Mouse (Mus musculus) spleen, postnatal 10 days (tissue): ENCODE data around the gene Col8a2.

ENCODE experiments used
- DNase-seq, 2 experiments: peaks; one replicate each; pipeline ENCODE4 v3.0.0; 2021 to 2022; ENCODE audit warnings: low spot score in 2 of 2

Gene Col8a2

DNA sequence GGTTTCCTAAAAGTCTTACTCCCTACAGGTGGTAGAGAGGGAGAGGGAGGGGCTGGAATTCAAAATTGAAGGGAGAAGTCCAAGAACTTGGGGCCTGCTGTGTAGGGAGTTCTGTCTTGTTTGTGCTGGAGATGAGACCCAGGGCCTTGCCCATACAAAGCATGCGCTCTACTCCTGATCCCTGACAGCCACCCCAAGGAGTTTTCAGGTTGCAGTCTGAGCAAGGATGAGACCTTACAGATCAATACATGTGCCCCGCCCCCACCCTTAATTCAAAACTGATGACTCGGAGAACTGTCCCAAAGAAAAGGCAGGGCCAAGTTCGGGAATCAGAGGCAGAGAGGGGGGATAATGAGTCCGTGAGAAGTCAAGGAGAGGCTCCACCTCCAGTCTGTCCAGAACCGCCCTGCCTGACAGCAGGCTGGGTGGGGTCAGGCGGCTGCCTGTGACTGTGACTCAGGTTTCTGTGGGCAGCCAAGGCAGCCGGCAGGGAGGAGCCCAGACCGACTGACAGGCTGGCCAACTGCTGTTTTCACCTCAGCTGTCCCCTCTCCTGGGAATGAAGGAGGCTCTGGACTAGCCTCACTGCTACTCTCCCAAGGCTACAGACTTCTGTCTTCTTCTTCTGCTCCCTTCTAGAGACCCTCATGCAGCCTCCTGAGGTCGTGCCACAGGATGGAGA lies 25.9 kb upstream of the Col8a2 start:
- peak; percentile 64 to 81 for DNase-seq

DNA sequence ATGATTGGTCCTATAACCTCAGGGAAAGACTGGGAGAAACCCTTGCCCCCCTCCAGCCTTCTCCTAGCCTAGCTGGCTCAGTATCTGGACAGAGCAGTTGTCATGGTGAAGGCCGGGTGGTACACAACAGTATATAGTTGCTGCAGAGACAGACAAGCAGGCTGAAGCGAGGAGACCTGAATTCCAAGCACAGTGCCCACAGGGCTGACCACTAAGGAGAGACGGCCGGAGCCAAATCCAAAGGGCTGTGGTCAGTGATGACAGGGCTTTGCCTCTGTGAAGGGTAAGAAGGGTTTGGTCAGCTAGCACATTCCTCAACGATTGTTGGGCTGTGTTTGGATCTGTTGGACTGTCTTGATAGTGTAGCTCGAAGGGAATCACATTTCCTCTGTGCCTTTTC lies 25.3 kb upstream of the Col8a2 start:
- DNase-seq: peak in 1 of 2 experiments; percentile 33

DNA sequence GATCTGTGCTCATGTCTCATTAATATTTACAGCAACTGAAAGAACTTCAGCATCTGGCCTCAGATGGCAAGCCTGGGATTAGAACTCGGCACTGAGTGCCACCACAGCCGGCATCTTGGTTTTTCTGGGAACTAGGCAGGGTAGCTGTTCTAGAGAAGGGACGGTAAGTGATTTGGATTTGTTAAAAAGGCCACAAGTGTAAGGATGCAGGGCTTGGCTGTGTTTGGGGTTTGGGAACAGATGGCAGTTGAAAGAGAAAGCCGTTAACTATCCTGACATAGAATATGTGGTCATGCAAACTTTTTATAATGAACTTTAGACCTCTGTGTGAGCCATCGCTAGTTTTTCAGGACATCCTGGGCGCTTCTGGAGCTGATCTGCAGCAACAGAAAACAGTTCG lies 24.9 kb upstream of the Col8a2 start:
- no peak for DNase-seq

DNA sequence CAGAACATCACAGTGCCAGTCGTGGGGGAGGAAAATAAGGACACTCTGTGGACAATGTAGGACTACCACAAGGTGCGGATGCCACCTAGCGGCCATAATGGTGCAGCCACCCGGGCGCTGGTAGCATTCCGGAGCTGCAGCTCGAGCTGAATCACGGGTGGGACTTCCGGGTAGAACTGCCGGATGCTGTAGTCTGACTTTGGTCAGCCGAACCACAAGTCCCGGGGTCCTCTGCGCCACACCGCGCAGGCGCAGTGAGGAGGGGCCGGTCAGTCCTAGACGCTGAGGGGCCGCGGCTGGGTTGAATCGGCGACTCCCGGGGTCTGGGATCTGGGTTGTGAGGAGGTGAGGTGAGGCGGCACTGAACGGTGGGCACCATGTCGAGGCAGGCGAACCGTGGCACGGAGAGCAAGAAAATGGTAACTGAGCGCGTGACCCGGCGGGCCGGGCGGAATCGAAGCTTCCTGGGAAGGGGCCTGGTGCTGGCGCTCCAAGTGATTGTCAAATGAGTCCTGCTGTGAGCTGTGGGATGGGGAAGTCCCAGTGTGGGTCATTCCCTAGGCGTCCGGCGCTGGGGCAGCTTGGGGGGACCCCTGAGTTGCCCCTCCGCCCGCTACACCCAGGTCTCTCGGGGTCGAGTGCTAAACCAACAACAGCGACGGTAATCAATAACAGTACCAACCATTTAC lies 24.3 kb upstream of the Col8a2 start, which contains the start of gene Trappc3:
Trappc3 (plus strand) TSS at position 207 of the 689 bp plus-strand sequence.
- DNase-seq: peak; percentile 97 to 99

DNA sequence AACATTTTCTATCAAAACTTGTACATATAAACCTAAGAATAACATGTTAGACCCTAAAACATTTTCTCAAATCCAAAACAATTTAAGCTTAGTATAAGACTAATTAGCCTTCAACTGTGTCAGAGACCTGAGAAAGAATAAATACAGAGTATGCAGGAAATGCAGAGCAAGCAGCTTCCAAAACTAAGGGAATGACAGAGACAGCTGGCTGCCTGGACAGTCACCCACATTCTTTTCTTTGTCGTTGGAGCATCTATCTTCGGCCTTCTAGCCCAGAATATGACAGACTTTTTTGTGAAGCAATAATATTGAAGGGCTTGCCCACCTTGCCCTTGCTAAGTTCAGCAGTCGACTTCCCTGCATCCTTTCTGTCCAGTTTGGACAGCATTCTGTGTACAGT lies 17.3 kb upstream of the Col8a2 start:
- no peak for DNase-seq

DNA sequence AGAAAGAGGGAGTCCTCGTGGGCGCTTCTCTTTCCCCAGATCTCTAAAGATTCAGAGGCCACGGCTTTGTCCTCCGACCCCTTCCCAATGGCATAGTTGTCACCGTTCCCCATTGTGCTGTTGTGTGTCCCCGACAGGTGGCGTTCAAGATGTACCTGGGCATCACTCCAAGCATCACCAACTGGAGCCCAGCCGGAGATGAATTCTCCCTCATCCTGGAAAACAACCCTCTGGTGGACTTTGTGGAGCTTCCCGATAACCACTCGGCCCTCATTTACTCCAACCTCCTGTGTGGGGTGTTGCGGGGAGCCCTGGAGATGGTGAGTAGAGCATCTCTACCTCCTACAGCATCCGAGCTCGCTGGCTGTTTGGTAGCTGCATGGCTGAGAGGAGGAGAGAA lies 12.8 kb upstream of the Col8a2 start:
- DNase-seq: no peak

DNA sequence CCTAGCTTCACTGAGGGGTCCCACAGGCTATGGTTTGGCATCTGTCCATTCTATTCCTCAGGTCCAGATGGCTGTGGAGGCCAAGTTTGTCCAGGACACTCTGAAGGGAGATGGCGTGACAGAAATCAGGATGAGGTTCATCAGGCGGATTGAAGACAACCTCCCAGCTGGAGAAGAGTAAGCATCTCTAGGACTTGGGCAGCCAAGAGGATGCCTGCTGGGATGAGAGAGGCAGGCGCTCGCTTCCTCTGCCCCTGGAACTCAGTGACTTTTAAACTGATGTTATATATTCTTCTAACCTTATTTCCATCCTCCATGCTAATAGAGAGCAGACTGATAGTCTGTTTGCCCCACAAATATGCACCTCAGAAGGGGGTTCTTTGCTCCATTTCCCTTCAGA lies 11.5 kb upstream of the Col8a2 start:
- DNase-seq: no peak

DNA sequence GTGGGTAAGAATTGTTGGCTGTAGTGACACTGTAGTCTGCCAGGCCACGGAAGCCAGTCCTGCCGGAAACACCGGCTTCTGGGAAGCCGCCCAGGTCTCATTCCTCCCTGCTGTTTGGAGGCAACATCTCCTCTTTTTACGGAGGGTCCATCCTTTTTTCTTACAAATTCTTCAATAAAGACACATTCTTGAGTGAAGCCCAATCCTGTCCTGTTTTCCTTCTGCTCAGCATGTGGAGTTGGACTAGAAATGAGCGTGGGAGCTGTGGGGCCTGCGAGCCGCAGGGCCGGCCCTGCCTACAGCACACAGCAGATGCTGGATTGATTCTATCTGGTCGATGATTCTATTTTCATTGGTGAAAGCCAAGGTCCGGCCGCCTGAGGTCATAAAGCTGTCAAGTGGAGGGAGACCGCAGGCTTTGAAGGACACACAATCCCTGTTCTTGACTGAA lies 10.9 kb upstream of the Col8a2 start:
- DNase-seq: no peak

DNA sequence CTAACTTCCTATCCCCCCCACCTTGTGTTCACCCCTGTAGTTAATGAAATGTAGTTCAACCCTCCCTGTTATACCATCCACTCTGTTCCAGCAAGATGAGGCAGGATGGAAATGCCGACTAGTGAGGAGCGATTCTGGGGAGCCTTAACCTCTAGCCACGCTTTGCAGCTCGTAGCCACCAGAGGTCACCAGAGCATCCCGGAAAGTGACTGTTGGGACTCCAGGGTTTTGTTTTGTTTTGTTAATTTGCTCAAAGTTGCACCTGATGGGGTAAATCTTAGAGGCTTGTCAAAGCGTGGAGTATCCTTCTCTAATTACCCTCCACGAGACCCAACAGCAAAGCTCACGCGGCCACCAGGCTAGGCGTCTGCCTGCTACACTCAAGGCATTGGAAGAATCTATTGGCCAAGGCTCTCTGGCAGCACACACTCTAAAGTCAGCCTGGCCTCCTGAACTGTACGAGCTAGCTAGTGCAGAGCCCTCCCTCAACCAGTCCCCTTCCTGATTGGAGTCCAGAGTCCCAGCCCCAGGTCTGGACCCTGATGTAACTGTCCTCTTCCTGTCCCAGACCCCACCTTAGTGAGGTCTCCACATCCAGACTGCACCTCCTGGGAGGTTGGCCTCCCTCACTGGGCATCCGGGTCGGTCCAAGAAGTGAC lies 8.6 kb upstream of the Col8a2 start:
- DNase-seq: peak in 1 of 2 experiments; percentile 58

DNA sequence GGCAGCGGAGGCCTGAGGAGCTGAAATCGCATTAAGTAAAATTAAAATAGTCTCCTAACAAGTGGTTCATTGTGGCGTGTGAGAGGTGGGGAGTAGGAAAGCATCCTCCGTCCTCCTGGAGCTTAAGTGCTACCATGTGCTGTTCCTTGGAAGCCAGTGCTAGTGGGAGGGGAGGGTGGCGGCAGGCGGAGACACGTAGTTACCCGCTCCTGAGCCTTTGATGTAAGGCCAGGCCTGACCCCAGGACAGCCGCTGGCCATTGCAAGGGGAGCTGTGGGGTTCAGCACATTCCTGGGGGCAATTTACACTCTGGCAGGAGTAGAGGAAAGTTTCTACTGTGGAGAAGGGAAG lies 8.1 kb upstream of the Col8a2 start:
- DNase-seq: no peak

DNA sequence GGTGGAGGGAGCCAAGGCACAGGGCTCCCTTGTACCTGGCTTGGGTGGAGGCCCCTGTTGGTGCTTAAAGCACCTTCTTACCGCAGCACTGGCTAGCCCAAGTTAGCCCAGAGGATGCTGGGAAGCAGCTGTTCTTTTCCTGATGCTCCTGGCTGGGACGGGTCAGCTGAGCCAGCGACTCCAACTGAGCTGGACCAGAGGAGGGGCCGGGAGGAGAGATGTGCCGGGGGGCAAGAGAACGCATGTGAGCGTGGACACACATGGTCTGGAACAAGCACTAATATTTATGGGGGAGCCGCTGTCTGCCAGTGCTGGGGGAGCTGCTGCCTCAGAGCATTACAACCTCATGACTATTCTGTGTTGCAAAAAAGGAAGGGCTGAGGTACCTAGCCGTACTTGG lies 7.6 kb upstream of the Col8a2 start:
- DNase-seq: no peak

DNA sequence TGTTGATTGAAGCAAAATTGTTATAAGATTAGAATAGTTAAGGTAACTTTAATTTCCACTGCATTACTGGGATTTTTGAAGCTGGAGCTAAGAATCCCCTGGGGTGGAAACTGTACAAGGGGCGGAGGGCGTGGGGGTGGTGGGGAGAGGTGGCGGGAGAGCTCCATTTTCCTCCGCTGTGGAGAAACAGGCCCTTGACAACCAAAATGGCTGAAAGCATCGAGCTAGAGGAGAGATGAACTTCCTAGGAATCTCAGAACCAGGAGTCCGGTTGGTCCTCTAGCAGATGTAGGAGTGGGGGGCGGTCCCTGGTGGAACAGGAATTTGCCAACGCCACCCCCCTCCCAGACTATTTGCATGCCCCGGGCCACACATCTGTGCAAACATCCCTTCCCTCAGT lies 4.9 kb upstream of the Col8a2 start:
- DNase-seq: no peak

DNA sequence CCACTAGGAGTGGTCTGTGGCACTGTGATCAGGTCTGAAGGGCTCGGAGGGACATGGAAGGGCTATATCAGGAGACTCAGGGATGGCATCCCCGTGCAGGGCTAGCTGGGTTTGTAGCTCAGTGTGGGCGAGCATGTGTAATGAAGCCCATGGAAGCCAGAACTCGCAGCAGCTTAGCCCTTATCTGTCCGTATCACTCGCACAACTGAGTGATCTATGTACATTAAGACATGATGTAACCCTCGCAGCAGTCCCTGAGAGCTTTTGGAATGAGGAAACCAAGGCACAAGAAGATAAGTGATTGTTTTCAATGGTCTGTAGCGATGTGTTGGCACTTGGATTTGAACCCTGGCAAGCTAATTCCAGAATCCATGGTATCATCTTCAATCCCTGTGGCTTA lies 3.0 kb upstream of the Col8a2 start:
- DNase-seq: no peak

DNA sequence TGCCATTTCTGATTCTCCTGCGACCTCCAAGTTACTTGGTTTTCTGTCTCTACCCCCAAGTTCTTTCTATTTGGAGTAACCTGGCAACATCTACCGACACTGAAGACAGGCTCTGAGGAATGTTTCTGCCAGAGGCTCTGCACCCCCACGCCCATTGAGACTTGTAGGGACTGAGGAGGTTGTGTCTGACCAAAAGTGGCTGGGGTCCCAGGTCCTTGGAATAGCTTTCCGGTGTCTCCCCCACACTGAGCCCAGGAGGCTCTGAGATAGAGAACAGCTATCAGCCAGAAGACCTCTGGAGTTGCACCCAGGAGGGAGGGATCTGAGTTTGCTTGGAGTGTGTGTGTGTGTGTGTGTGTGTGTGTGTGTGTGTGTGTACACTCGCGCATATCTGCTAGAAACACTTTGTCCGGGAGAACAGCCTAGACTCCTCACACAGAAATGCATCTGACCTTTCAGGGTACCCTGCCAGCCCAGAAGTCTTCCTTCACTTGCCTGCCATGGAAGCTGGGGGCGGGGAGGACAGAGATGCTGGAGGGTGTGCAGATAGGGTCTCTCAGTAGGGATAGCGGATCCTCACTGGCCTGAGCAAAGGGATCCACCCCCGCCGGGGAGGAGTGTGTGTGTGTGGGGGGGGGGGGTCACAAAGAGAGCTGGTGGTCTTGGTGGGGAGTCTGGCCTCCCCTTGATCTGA lies 856 bp downstream of the Col8a2 start:
- DNase-seq: no peak

DNA sequence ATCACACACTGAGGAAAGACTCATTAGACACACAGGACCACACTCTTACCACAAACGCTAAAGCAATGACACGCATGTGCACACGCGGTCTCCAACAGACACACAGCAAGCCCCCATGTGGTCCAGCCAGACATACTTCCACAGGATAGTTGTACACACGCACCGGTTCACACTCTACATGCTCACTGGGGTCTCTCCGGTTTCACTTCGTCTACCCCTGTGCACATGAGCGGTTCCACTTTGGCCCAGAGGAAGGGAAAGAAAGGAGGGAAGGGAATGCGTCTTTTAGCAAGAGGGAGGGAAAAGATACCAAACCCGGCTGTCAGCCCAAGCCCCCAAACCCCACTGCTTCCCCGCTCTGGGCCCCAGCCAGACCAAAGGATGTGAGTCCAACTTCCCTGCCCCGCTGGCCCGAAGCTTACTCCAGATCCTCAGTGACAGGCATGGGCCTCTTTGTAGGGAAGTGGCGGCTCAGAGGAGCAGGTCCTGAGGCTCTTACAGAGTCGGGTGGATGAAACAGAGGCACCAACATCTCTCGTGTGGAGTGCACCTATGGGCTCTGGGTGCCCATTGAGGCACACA lies 1.6 kb downstream of the Col8a2 start:
- no peak for DNase-seq

DNA sequence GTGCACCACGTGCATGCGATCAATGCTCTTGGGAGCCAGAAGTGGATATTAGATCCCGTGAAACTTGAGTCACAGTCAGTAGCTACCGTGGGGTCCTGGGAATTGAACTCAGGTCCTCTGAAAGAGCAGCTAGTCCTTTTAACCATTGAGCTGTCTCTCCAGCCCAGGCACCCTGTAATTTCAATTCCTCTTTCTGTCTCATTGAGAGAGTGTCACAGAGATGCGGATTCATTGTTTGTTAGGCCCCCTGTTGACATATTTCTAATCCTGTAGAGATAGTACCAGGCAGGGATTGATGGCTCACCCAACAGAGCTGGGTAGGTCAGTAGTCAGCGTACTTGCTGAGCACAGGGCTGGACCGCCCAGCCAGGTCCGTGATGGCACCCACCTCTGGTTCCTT lies 3.7 kb downstream of the Col8a2 start:
- DNase-seq: no peak

DNA sequence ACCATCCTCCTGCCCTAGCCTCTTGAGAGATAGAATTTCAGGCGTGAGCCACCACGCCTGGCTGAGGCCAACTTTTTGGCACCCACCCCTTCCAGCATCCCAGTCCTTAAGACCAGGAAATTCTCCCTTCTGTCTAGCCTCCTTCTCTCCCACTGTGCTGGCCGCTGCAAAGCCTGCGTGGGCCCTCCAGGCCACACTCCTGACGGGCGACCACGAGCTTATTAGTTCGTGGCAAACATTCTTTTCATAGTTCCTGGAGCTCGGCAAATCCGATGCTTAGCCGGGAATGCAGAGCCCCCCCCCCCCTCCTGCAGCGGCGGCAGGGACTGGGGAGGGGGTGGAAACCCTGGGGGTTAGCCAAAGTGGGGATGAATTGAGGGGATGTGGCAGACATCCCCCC lies 4.6 kb downstream of the Col8a2 start:
- DNase-seq: no peak

DNA sequence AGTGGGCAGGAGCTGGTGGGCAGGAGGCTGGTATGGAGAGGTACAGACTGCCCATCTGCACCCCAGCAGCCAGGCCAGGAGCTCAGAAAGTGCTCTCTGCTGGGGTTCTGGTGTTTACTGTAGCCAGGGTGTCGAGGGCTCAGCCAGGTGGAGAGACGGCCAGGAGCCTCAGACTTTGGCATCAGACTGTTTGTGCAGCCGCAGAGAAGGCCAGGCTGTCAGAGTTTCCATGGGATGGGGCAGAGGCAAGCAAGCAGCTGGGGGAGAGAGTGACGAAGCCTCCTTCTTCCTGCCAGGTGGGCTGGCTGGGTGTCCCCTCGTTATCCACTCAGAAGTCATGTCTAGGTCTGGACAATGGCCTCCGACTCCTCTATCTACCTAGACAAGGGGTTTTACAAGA lies 8.6 kb downstream of the Col8a2 start:
- DNase-seq: no peak

DNA sequence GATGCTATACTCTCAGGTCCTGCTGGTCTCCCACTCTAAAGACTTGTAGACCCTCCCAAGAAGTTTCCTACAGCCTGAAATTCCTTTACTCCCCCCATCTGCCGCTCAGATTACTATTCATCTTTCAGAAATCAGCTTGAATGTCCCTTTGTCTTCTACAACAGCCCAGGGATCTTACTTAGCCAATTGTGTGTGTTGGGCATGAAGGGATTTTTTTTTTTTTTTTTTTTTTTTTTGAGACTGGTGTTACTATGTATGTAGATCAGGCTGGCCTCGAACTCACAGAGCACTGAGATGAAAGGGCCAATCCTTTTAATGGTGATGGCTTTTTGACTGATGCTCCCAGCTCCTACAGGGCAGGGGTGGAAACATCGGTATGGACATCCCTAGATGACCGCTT lies 9.3 kb downstream of the Col8a2 start:
- DNase-seq: no peak

DNA sequence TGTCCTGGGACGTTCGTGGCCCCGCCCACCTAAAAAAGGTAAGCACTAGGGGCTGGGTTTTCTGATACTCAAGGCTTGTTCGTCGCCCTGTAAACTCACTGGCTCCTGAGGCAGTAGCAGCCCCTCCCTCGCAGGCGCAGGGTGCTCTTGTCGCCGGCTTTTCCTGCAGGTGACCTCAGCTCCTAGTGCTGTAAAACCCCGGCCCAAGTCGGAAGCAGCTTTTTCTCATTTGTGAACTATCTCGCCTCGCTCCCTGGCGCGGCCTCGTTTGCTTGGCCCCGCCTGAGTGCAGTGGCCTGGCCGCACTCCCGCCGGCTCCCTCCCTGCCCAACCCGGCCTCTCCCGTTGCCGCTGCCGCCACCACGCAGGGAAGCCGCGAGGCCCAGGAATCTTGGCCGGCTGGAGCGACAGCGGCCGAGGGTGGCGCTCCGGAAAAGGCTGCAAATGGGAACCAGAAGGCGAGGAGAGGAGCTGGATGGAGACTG lies 10.1 kb downstream of the Col8a2 start:
- no peak for DNase-seq

DNA sequence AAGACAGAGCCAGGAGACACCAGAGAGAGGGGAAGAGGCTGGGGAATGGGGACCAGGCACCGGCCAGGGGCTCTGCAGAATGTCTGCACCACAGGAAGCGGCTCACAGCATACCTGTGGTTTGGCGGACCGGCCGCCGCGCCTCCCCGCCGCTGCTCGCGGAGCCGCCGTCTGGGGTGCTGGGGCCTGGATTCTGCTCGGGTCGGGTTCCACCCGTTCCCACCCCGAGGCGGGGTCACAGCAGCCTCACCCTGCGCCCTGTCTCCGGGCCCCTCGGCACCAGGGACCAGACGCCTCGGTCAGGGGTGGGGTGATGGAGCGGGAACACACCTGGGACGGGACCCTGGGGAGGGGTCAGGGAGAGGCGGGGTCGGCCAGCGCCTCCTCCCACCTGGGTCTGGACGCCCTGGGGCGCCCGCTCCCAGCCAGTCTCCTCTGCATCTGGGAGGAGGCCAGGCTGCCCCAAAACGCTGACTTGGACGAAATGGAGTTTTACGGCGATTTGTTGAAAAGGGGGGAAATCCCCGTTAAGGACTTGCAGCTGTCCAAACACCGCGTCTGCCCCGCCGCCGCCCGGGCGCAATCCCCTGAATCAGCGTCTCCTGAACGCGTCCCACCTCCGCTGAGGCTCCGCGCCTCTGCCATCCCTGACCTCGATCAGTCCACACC lies 14.5 kb downstream of the Col8a2 start:
- DNase-seq: no peak
